Mouse (Mus musculus) thymus, postnatal 0 days (tissue): Measurements from ENCODE around the gene Rassf2. TPM values are rescaled to one million over a fixed set of nuclear protein-coding genes. Genes with fewer than 3 reads are reported as not detected.

Experiments
- DNase-seq: peaks from one replicate; pipeline ENCODE4 v3.0.0-alpha.2; 2015; ENCODE audit warnings: low spot score
- polyA plus RNA-seq: library from polyadenylated mRNA; unstranded; fragments of >200 nt; fragmentation: Nextera tagmentation; extraction: Ambion mirVana; gene quantifications from 2 replicates; pipeline ENCODE4 v1.2.1, GENCODE M21; 2015

The Rassf2 gene
- polyA plus RNA-seq, 1 experiment from 2014 or later, result 27.6 TPM

GRCm38 (mm10) chr2:132034590-132035469 lies 4.8 kb upstream of the Rassf2 start:
- DNase-seq, result no peak

GRCm38 (mm10) chr2:132031364-132032095 lies 1.5 kb upstream of the Rassf2 start:
- no peak for DNase-seq

GRCm38 (mm10) chr2:132030418-132031363 lies 633 bp upstream of the Rassf2 start:
- no peak for DNase-seq

- DNase-seq, result peak; percentile 80
Observed at GRCm38 (mm10) chr2:132028894-132029605, 1.0 kb downstream of the Rassf2 start.

- no peak for DNase-seq
Observed at GRCm38 (mm10) chr2:132028107-132028506, 2.0 kb downstream of the Rassf2 start.

- DNase-seq, result no peak
Observed at GRCm38 (mm10) chr2:132027366-132027765, 2.7 kb downstream of the Rassf2 start.

GRCm38 (mm10) chr2:132024028-132024427 lies 6.0 kb downstream of the Rassf2 start:
- no peak for DNase-seq

GRCm38 (mm10) chr2:132022621-132023020 lies 7.4 kb downstream of the Rassf2 start:
- peak; percentile 54 for DNase-seq

GRCm38 (mm10) chr2:132021616-132022015 lies 8.4 kb downstream of the Rassf2 start:
- DNase-seq, result no peak

GRCm38 (mm10) chr2:132020991-132021541 lies 9.0 kb downstream of the Rassf2 start:
- peak; percentile 75 for DNase-seq

- peak; percentile 25 for DNase-seq
Observed at GRCm38 (mm10) chr2:132020420-132020819, 9.6 kb downstream of the Rassf2 start.

GRCm38 (mm10) chr2:132019372-132019811 lies 10.7 kb downstream of the Rassf2 start:
- DNase-seq, result peak; percentile 65

- DNase-seq, result no peak
Observed at GRCm38 (mm10) chr2:132018156-132018555, 11.9 kb downstream of the Rassf2 start.

GRCm38 (mm10) chr2:132017611-132018010 lies 12.4 kb downstream of the Rassf2 start:
- no peak for DNase-seq

- no peak for DNase-seq
Observed at GRCm38 (mm10) chr2:132016034-132016433, 14.0 kb downstream of the Rassf2 start.

GRCm38 (mm10) chr2:132013152-132013551 lies 16.9 kb downstream of the Rassf2 start:
- DNase-seq, result no peak

GRCm38 (mm10) chr2:132010781-132011180 lies 19.3 kb downstream of the Rassf2 start:
- no peak for DNase-seq

- DNase-seq, result no peak
Observed at GRCm38 (mm10) chr2:132008186-132008585, 21.9 kb downstream of the Rassf2 start.

- no peak for DNase-seq
Observed at GRCm38 (mm10) chr2:132007475-132007819, 22.6 kb downstream of the Rassf2 start.
